Mouse (Mus musculus) kidney, adult 10 weeks (tissue): ENCODE data around the gene Olfr465-ps1. TPM values are rescaled to one million over a fixed set of nuclear protein-coding genes. Genes with fewer than 3 reads are reported as not detected.

ENCODE experiments used
- polyA plus RNA-seq: library from polyadenylated mRNA; stranded (reverse); fragments of 350-450 nt; fragmentation: Illumina TruSeq; extraction: RNeasy Lipid Tissue Mini Kit (QIAGEN cat#74804); gene quantifications from one replicate; pipeline ENCODE4 v1.2.3, GENCODE M21; 2014; ENCODE audit warnings: low read depth, low replicate concordance

The Olfr465-ps1 gene
- polyA plus RNA-seq = not detected

DNA sequence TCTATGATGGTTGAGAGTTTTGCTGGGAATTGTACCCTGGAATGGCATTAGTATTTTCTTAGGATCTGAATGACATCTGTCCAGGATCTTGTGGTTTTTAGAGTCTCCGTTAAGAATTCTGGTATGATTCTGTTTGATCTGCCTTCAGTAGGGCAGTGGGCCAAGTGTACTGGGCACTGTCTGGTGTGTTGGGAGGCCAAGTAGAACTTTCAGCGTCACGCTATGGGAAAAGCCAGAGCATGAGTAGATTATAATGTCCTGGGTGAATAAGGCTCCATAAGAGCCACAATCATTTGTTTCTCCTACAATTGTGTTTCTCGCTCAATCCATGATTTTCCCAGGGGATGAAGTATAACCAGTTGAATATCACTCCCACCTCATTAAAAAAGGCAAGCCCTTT lies at the start of gene Olfr465-ps1:
Gene Olfr465-ps1, plus strand, starts transcription at position 301 of the 400 bp plus-strand sequence.

DNA sequence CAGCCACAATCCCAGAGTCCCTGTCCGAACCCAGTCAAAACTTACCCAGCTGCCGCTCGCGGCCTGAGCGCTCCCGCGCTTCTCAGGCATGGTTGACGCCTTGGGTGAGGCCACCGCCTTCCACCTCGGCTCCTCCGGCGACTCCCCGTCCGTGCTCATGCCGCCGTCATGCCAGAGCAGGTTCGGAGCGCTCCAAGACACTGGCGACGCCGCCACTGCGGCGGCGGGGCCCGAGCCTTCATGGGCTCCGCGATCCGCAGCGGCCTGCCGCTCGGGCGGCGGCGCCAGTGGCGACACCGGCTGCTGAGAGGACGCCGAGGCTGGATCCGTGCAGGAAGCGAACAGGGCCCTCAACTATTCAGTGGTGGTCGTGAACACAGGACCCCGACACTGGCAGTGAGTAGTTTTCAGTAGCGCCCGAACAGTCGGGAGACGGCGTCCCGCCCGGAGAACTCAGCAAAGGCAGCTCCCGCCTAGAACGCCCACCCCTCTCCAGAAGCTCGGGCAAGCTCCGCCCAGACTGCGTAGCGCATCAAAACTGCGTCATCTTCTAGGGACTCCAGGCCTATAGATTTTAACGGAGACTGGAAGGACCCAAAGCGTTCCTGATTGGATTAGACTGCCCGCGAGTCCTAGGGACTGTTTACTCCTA lies 25.3 kb upstream of the Olfr465-ps1 start, which contains the start of gene Mfsd14b:
Gene Mfsd14b, minus strand, starts transcription at position 517 of the 652 bp plus-strand sequence.

DNA sequence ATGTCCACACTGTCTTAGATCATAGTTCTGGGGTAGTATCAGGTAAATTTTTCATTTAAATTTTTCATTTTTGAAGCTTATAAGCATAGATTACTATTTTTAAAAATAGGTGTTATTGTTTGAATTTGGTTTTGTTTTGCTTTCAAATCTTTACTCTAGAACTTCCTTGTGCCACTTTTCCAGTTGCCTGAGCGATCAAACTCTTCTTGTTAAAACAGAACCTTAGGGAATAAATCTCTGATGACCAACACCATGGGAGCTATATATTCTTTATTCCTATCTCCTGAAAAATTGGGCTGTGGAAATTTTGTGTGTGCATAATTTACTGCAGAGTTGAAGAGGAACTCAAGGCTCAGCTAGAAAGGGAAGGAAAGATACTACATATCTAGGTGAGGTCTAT lies 12.1 kb downstream of the Olfr465-ps1 start, which contains the start of gene Olfr466:
Gene Olfr466, plus strand, starts transcription at position 301 of the 400 bp plus-strand sequence.

Other genes with a start within 250 kb of the Olfr465-ps1 start
- gene Cntnap3, start 234.1 kb upstream of the Olfr465-ps1 start, polyA plus RNA-seq = not detected
- not detected for gene Spata31, start 220.7 kb upstream of the Olfr465-ps1 start, polyA plus RNA-seq
- gene Spata31d1c, start 105.0 kb upstream of the Olfr465-ps1 start, polyA plus RNA-seq = not detected
- not detected for gene Prss47, start 85.3 kb upstream of the Olfr465-ps1 start, polyA plus RNA-seq
- gene Mfsd14b, start 25.1 kb upstream of the Olfr465-ps1 start, polyA plus RNA-seq = 78.8 TPM
- not detected for gene Olfr466, start 12.2 kb downstream of the Olfr465-ps1 start, polyA plus RNA-seq
- gene Nlrp4f, start 67.9 kb downstream of the Olfr465-ps1 start, polyA plus RNA-seq = 0.69 TPM
- not detected for gene Gm10775, start 121.5 kb downstream of the Olfr465-ps1 start, polyA plus RNA-seq
- 32.1 TPM for gene Zfp369, start 140.7 kb downstream of the Olfr465-ps1 start, polyA plus RNA-seq